Mouse (Mus musculus) forelimb bud, embryonic 11.5 days (tissue): ENCODE measurements around the gene Gucd1.
A peak's percentile ranks its signal among the peaks of the same experiment; 100 is the strongest.
"Not testable (repeated sequence)": the region's sequence is repeated elsewhere in the genome, so short reads cannot be mapped to it uniquely, and the experiment has no call there.

Source experiments
- DNase-seq: peaks from one replicate; pipeline ENCODE4 v3.0.0-alpha.2; 2012; ENCODE audit warnings: low read depth, low spot score

Gucd1 gene

DNA sequence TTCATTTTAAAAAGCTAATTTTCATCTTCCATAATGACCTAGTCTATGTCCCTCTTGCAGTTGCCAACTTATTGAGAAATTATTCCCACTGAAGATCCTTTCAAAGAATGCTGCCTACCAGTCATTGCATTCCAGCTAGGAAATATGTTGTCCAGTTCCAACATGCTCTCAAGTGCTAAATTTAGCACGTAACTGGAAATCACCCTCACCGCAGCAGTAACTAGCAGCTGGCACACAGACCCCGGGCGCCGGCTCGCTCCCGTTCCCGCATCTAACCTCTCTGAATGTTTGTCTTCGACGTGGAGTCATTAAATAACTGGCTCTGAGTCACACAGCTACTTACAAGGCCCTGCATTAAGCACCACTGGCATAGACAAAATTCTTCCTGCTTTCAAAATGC, 139.1 kb downstream of the Gucd1 start:
- DNase-seq = no peak

DNA sequence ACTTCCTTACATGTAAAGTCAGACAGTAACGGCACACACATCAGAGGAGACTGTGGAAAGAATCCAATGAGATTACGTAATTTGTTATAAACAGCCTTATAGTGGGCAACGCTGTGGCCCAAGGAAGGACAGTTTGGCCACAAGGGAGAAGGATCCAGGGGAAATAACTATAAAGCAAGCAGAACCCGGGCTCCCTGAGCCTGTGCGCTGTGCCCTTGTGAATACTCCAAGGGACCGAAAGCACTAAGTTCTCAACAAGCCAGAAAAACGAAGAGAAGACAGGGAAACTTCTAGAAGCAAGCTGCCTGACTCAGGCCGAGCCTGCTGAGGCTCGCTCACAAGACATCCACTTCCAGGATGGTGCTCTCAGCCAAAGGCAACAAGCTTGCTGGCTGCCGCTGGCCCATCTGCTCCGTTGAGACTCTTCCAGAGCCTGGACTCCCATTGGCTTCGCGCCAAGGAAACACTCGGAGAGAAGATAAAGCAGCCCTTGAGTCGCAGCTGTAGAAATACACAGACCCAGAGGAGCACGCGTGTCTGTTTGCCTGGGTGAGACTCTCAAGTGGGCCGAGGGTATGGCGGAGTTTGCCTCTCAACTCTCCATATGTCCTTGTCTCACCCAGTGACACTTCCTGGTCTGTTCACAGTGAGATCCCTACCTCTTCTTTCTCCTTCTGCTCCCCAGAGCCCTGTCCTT, 144.0 kb downstream of the Gucd1 start:
- not testable (repeated sequence) for DNase-seq

- no peak for DNase-seq
Measured at GRCm38 (mm10) chr10:75365231-75365633, 152.5 kb downstream of the Gucd1 start.

DNA sequence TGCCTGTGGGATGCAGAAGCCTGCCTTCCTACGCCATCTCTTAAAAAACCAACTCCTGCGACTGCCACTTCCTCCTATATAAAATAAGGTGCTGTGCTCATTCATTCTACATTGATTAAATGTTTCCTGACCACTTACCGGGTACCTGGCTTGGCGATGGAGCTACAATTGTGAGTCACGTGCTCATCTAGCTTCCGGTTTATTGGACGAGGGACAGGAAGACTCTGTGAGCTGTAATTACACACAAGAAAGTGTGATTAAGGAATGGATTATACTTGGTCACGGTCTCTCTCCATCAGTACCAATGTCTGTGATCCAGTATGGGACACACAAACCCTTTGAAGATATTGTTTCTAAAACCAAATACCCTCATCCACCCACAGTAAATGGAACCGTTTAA, 153.0 kb downstream of the Gucd1 start:
- DNase-seq = no peak

GRCm38 (mm10) chr10:75364214-75364690, 153.5 kb downstream of the Gucd1 start:
- peak; percentile 5 for DNase-seq

- no peak for DNase-seq
Measured at GRCm38 (mm10) chr10:75355341-75355740, 162.4 kb downstream of the Gucd1 start.

DNA sequence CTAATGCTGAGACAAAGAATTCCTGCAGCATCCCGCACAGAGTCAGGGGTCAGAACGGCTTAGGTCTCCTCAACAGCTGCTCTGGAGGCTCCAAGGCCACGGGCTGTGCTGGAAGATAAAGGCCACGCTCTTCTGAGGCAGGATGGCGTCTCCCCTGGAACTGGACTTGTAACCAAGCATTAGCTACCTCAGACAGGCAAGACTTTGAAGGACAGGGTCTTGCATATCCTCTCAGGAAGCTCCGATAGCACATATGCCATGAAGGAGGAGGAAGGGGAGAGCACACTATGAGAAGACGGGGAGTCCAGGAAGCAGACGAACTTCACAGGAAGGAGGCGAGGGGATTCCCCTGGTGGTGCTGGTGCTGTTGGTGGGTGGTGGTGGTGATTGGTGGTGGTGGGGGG, 163.9 kb downstream of the Gucd1 start:
- not testable (repeated sequence) for DNase-seq

DNA sequence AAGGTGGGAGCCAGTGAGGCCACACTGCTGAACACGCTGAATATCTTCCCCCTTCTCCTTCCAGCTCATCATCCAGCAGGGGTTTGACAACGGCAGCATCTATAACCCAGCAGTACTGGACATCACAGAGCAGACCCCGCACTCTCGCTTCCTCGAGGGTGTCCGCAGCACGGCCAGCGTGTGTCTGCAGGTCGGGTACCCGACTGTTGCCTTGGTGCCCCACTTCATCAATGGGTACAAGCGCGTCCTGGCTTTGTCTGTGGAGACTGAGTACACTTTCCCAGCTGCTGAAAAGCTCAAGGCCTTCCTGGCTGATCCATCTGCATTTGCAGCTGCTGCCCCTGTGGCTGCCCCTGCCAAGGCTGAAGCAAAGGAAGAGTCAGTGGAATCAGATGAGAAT, 165.2 kb downstream of the Gucd1 start:
- no peak for DNase-seq

GRCm38 (mm10) chr10:75350564-75350963, 167.2 kb downstream of the Gucd1 start:
- DNase-seq = no peak

GRCm38 (mm10) chr10:75345265-75345664, 172.5 kb downstream of the Gucd1 start:
- no peak for DNase-seq

GRCm38 (mm10) chr10:75344563-75344962, 173.2 kb downstream of the Gucd1 start:
- not testable (repeated sequence) for DNase-seq

DNA sequence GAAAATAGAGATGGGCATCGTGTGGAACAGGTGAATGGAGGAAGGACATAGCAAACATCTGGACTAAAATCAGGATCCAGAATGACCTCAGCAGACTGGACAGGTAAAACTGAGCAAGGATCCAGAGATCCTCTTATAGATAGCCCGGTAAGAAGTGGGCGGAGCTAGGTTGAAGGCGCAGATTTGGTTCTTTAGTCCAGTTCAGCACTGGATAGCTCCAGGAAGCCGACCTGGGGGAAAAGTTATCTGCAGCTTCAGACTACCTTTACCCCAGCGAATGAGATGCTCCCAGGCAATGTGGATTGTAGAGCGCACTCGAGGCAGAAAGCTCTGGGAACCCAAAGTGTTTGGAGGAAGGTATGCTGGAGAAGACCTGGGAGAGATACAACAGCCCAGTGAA, 175.8 kb downstream of the Gucd1 start:
- peak; percentile 31 for DNase-seq

DNA sequence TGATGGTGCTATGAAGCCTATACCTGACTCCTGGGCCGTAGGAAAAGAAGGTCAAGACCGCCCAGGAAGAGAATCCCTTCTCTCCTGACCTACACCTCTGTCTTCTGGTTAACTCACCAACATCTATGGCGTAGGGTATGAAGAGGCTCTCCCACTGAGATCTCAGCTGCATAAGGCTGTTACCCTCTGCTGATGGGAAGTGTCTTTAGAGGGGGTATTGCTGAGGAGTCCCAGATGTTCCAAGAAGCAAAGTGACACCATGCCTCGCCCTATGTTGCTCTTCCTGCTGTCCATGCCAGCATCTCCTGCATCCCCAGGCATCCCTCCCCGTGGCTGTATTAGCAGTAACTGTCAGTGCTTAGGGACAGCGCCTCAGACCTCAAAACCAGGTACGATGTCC, 178.4 kb downstream of the Gucd1 start:
- DNase-seq = no peak

GRCm38 (mm10) chr10:75338852-75339251, 178.9 kb downstream of the Gucd1 start:
- DNase-seq = no peak

DNA sequence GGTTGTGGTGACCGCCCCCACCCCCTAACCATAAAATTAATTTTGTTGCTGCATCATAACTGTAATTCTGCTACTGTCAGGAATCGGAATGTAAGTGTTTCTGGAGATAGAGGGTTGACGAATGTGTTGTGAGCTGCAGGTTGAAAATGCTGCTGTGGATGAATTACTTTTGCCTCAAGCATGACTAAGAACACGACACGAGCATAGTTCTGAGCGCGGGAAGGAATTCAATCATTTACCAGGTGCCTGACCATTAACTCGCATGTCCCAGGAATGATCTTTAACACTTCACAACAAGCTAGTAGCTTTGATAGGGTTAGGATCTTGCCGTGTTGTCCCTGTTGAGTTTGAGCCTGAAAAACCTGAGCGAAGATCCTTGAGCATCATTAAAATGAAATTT, 180.5 kb downstream of the Gucd1 start:
- DNase-seq = no peak

DNA sequence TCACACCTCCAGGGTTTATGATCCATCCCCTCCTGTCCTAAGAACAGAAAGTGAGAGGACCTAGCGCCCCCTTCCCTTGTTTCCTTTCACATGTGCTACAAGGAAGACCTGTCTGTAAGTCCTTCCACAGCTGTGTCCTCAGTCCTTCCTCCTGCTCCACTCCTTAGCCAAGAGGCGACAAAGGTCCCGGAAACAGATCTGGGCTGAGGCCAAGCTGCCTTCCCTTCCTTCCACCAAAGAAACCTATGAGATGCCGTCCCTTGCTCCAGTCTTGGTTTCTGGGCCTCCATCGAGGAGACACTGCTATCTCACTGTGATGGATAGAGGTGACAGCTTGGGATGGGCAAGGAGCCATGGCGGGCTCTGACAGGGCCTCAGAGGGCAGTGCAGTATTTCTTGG, 182.7 kb downstream of the Gucd1 start:
- DNase-seq = no peak

DNA sequence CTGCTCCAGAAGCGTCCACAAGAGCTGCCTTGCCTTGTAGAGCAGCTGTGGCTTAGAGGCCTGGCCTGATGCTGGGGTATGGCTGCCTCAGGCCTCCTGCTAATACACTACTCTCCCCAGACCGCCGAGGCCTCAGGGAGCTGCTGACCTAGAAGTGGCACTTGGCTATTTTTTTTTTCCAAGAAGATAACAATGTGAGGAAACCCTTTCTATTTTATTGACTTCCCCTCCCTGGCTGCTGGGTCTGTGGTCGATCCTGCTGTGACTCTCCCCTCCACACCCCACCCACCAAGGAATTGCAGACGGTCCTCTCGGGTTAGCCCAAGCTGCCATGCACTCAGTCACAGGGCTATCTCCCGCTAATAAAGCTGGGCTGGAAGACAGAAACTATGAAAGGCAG, 183.6 kb downstream of the Gucd1 start:
- DNase-seq = no peak

- no peak for DNase-seq
Measured at GRCm38 (mm10) chr10:75333176-75333776, 184.5 kb downstream of the Gucd1 start.

DNA sequence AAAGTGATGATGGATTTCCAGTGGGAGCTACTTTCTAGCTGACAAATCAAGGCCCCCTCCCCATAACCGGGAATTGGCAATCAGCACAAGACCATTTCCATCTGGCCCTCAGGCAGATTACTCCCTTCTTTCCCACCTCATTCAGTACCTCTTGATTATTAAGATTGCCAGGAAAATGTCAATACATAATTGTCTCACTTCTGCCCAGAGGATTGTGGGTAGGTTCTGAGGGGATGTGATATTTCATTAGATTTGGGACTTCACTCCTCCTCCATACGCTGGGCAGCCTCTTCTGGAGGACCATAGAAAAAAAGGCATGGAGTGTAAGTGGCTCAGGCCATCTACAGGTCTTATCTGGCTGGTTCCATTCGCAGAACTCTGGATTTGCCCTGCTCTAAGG, 185.5 kb downstream of the Gucd1 start:
- DNase-seq = no peak

- no peak for DNase-seq
Measured at GRCm38 (mm10) chr10:75328201-75328704, 189.5 kb downstream of the Gucd1 start.

- DNase-seq = no peak
Measured at GRCm38 (mm10) chr10:75327081-75327480, 190.7 kb downstream of the Gucd1 start.

- DNase-seq = no peak
Measured at GRCm38 (mm10) chr10:75326553-75326952, 191.2 kb downstream of the Gucd1 start.

DNA sequence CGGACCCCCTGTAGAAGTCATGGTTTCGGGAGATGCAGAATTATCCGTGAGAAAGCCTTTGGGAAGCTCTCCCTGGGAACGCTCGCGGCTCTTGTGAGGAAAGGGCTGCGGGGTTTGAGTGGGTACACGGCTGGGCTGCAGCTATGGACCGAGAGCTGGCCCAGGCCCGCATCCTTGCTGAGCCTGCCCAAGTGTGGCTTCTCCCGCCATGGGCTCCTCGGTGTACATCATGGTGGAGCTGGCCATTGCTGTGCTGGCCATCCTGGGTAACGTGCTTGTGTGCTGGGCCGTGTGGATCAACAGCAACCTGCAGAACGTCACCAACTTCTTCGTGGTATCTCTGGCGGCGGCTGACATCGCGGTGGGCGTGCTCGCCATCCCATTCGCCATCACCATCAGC, 192.0 kb downstream of the Gucd1 start:
- DNase-seq = no peak
